10 mouse cellular contexts compared by ENCODE assay signal in genomic region chr7:90048401-90049307, GRCm38 (mm10).
DNase-seq lines count a peak whose midpoint lies in the region; ATAC-seq lines count a peak whose summit lies in the region.
"Had no signal": no experiment of that assay in that cellular context is flagged by ENCODE, and none has a peak within 500 bp of the region (broad histone marks: within the 10 kb centered on the region; RNA-seq: fewer than 3 reads in every experiment).

No protein-coding gene starts in this region.

- no peak overlapping the region for H3K4me3 ChIP-seq in hindbrain, embryonic 10.5 days
- no peak overlapping the region for H3K4me3 ChIP-seq in hindbrain, embryonic 16.5 days (ENCODE audit: low read length)
- H3K4me3 ChIP-seq: midbrain, embryonic 12.5 days had no signal

- H3K27me3 ChIP-seq in hindbrain, embryonic 10.5 days (ENCODE audit: insufficient read depth, poor library complexity, severe bottlenecking), result no peaks in the 10 kb centered on the region
- H3K27me3 ChIP-seq in hindbrain, embryonic 16.5 days (replicated peaks; ENCODE audit: control insufficient read depth, insufficient read depth, low read length), result no peaks in the 10 kb centered on the region
- H3K27me3 ChIP-seq: midbrain, embryonic 12.5 days had no signal

- DNase-seq in hindbrain, embryonic 10.5 days (ENCODE audit: low spot score), result no peak
- DNase-seq in thymus, postnatal 14 days, result peak; percentile 57
- no peak for DNase-seq in thymus, adult 18-20 months
- DNase-seq in liver, result peak; percentile 63
- DNase-seq in right cerebral cortex, adult 2 months (ENCODE audit: low spot score in 2 of 2), result no peak
- DNase-seq in ovary, postnatal 10 days (ENCODE audit: low spot score), result no peak
- DNase-seq in ovary, adult 18-20 months (ENCODE audit: low spot score), result no peak
- DNase-seq: cerebellum, adult 11 months had no signal

- no peaks in the 10 kb centered on the region for H3K36me3 ChIP-seq in hindbrain, embryonic 10.5 days
- no peaks in the 10 kb centered on the region for H3K36me3 ChIP-seq in hindbrain, embryonic 16.5 days (ENCODE audit: control insufficient read depth, insufficient read depth, low read length)
- H3K36me3 ChIP-seq: midbrain, embryonic 12.5 days had no signal

- no peak for ATAC-seq in hindbrain, embryonic 16.5 days

- H3K9ac ChIP-seq in hindbrain, embryonic 16.5 days (ENCODE audit: low read depth, low read length), result no peak overlapping the region
- H3K9ac ChIP-seq: midbrain, embryonic 12.5 days had no signal

- WGBS in hindbrain, embryonic 10.5 days, result 66% methylated on average over 10 of the region's 10 CpGs
- WGBS in hindbrain, embryonic 16.5 days, result 64% methylated on average over 10 of the region's 10 CpGs

- H3K27ac ChIP-seq in hindbrain, embryonic 10.5 days, result peak overlapping the region; percentile 5; the same call in 1 of the 2 replicates
- H3K27ac ChIP-seq in hindbrain, embryonic 16.5 days (ENCODE audit: low read depth, low read length), result no peak overlapping the region
- H3K27ac ChIP-seq: midbrain, embryonic 12.5 days had no signal

- H3K4me2 ChIP-seq in hindbrain, embryonic 16.5 days (ENCODE audit: low read length), result no peak overlapping the region
- H3K4me2 ChIP-seq: midbrain, embryonic 12.5 days had no signal

- H3K9me3 ChIP-seq in hindbrain, embryonic 10.5 days, result no peaks in the 10 kb centered on the region
- H3K9me3 ChIP-seq in hindbrain, embryonic 16.5 days (ENCODE audit: control insufficient read depth, low read length), result no peaks in the 10 kb centered on the region
- H3K9me3 ChIP-seq: midbrain, embryonic 12.5 days had no signal

- H3K4me1 ChIP-seq in hindbrain, embryonic 10.5 days (replicated peaks), result peaks cover 19% of the 10 kb centered on the region
- no peaks in the 10 kb centered on the region; the same call in 1 of the 2 replicates for H3K4me1 ChIP-seq in hindbrain, embryonic 16.5 days (ENCODE audit: control insufficient read depth, insufficient read depth, low read depth, low read length)
- H3K4me1 ChIP-seq: midbrain, embryonic 12.5 days had no signal

Comparison
In these comparisons a context has a peak if more than half of its experiments do, and no peak if none do; other contexts are left out.
1. DNase-seq: peak in thymus, postnatal 14 days (single experiment) and liver (single experiment); none in hindbrain, embryonic 10.5 days (single experiment), thymus, adult 18-20 months (0 of 2), right cerebral cortex, adult 2 months (0 of 2), ovary, postnatal 10 days (single experiment) and ovary, adult 18-20 months (single experiment).